Mouse (Mus musculus) layer of hippocampus, postnatal 10 days (tissue): ENCODE results near the gene Trim56. TPM values are rescaled to one million over a fixed set of nuclear protein-coding genes. Genes with fewer than 3 reads are reported as not detected.
A peak's percentile ranks its signal among the peaks of the same experiment; 100 is the strongest.
"Not testable (repeated sequence)": the region's sequence is repeated elsewhere in the genome, so short reads cannot be mapped to it uniquely, and the experiment has no call there.

Experiments
- DNase-seq, 2 experiments: peaks; one replicate each; pipeline ENCODE4 v3.0.0; 2021; ENCODE audit warnings: low spot score in 2 of 2
- long read RNA-seq: library from polyadenylated mRNA; stranded (forward); transcript quantifications from one replicate; pipeline ENCODE4 v2.0.0, GENCODE M21; 2023
- total RNA-seq, 2 experiments: library from RNA; stranded (reverse); gene quantifications; 2 replicates each; pipeline ENCODE4 v1.2.3; 2021

Gene Trim56
- 1 to 10 TPM; 4.8 to 5.2 TPM for total RNA-seq
- long read RNA-seq, result 0 reads

GRCm38 (mm10) chr5:137115866-137116847 lies at the start of gene Trim56:
Trim56 (minus strand) TSS chr5:137116209.
- DNase-seq, result peak; percentile 46 to 47

DNA sequence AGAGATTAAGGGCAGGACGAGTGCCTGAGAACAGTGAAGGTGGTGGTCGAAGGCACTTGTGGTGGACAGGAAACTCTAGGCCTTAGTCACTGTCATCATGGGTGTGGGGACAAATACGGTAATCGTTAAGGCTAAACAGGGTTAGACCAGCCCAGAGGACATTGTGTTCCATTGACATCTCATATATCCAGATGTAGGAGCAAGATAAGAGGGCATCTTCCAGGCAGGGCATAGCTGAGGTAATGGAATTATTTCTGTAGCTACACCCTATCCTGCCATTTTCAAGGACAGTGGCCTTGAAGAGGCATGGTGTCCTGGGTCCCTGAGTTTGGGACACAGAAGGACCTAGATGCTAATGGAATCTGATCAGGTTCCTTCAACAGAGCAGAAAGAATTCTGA lies 45.8 kb upstream of the Trim56 start:
- DNase-seq, result no peak

GRCm38 (mm10) chr5:137159461-137159860 lies 43.5 kb upstream of the Trim56 start:
- DNase-seq, result peak; percentile 45 to 61

DNA sequence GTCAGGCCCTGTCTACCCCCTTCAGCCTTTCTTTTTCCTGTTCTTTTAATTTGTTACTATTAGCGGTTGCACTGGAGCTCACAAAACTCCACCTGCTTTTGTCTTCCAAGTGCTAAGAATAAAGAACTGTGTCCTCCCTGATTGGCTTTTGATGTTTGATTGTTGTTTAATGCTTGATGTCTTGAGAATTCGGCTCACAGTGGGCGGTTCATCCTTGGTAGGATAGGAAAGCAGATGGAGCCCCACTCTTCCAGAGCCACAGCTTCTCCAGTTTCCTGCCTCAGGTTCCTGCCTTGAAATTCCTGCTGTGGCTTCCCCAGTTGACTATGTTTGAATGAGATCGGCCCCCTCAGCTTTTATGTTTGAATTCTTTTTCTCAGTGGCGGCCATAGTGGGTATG lies 37.3 kb upstream of the Trim56 start:
- DNase-seq, result no peak

DNA sequence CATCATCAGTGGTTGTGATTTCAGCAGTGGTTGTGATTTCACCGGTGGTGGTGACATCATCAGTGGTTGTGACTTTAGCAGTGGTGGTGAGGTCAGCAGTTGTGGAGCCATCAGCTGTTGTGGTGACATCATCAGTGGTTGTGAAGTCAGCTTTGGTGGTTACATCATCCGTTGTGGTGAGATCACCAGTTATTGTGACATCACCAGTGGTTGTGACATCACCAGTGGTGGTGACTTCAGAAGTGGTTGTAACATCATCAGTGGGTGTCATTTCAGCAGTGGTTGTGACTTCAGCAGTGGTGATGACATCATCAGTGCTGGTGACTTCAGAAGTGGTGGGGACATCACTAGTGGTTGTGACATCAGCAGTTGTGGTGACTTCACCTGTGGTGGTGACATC lies 36.6 kb upstream of the Trim56 start:
- DNase-seq, result no peak

DNA sequence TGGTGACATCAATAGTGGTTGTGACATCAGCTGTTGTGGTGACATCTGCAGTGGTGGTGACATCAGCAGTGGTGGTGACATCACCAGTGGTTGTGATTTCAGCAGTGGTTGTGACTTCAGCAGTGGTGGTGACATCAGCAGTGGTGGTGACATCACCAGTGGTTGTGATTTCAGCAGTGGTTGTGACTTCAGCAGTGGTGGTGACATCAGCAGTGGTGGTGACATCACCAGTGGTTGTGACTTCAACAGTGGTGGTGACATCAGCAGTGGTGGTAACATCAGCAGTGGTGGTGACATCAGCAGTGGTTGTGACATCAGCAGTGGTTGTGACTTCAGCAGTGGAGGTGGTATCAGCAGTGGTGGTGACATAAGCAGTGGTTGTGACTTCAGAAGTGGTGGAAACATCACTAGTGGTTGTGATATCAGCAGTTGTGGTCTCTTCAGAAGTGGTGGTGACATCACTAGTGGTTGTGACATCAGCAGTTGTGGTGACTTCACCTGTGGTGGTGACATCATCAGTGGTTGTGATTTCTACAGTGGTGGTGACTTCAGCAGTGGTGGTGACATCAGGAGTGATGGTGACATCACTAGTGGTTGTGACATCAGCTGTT lies 33.4 kb upstream of the Trim56 start, which contains the start of gene Muc3:
Gene Muc3 (minus strand): TSS at position 51 of the 611 bp plus-strand sequence.
- DNase-seq, result not testable (repeated sequence)

GRCm38 (mm10) chr5:137140836-137141235 lies 24.8 kb upstream of the Trim56 start:
- no peak for DNase-seq

GRCm38 (mm10) chr5:137138977-137139376 lies 23.0 kb upstream of the Trim56 start:
- no peak for DNase-seq

DNA sequence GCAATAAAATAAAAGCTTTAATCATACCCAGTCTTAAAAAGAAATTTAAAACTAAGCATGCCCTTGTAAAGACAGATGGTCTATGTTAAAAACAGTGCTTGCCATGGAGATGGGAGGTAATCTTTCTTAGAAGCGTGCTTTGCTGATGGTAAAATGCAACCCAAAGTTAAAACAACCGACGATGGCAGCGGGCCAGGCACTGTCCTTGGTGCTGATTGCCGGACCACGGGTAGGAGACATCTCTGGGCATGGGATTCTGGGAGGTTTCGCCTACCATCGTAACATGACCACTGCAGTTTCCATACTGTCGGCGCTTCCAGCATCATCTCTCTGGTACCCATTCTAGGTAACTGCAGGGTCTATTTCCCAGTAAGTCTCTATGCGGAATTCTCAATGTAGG lies 18.9 kb upstream of the Trim56 start:
- DNase-seq, result no peak

DNA sequence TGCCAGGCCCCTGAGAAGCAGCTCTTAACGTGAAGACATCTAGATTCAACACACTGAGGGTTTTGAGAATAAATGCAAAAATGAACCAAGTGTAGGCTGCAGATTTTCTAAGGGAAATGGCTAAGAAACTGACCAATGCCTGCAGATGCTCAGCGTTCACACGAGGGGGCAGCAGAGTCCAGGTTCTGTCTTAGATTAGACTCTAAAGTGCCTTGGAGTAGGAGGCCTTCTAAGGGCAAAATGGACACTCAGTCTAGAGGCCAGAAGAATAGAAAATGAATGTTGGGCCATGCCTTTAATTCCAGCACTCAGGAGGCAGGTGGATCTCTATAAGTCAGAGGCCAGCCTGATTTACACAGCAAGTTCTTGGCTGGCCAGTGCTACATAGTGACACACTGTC lies 15.5 kb upstream of the Trim56 start:
- DNase-seq, result peak; percentile 70 to 72

GRCm38 (mm10) chr5:137129281-137129680 lies 13.3 kb upstream of the Trim56 start:
- DNase-seq, result no peak

GRCm38 (mm10) chr5:137123516-137123915 lies 7.5 kb upstream of the Trim56 start:
- DNase-seq, result no peak

- peak; percentile 72 to 77 for DNase-seq
Measured at GRCm38 (mm10) chr5:137122686-137123193, 6.7 kb upstream of the Trim56 start.

DNA sequence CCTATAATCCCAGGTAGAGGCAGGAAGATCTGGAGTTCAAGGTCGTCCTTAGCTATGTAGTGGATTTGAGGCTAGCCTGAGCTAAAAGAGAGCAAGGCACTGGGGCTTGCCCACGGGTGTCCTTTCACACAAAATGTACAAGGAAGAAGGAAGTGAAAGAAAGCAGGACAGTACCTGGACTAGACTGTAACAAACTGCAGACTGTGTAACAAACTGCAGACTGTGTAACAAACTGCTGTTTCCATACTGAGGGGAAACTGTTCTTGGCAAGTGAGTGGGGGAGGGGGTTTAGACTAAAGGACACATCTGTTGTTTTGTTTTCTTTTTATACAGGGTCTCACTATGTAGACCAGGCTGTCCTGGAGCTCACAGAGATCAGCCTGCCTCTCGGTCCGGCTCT lies 5.3 kb upstream of the Trim56 start:
- no peak for DNase-seq

GRCm38 (mm10) chr5:137118878-137119277 lies 2.9 kb upstream of the Trim56 start:
- DNase-seq, result no peak

GRCm38 (mm10) chr5:137117994-137118393 lies 2.0 kb upstream of the Trim56 start:
- DNase-seq, result not testable (repeated sequence)

- no peak for DNase-seq
Measured at GRCm38 (mm10) chr5:137116987-137117386, 978 bp upstream of the Trim56 start.

DNA sequence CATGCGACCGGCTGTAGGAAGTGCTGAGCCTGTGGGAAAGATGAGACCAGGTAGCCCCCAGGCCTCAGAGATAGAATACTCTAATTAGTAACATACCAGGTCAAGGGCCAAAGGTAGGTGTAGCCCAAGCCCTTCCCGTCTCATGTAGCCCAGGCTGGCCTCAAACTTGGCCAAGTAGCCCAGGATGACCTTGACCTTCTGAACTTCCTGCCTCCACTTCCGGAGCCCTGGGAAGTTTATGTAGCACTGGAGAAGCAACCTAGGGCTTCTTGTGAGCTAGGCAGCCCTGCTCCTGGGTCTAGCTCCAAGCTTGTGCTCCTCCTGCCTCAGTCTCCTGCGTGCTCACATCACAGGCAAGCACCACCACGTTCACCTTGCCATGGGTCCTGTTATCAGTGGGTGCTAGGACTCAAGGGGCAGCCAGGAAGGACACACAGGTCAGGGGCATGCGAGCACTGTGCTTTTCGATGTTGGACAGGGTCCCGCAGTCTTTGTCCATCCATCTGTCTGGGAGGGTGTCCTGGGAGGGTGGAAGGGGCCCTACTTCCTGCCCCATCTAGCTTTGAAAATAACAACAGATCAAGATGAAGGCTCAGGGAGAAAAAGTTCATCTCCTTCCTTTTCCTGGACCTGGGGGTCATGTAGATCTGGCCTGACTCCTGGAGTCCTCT lies 983 bp downstream of the Trim56 start:
- no peak for DNase-seq

- DNase-seq, result no peak
Measured at GRCm38 (mm10) chr5:137111542-137112408, 4.2 kb downstream of the Trim56 start.

DNA sequence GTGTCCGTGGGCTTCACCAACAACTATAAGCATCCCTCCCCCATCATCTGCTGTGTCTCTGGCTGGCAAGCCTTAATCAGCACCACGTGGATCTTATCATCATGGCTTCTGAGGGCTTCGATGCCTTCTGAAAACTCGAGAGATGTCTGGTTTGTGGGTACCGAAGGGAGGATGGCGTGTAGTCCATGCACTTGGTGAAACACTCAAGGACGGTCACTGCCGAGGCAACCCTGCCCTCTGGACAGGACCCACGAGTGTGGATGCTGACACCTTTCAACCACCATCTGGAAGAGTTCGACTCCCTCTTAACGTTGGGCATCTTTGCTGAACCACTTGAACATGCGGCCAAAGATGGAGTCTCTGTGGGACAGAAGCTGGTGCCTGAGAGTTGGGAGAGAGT lies 5.1 kb downstream of the Trim56 start:
- DNase-seq, result no peak
